Mouse (Mus musculus) small intestine, adult 2 months (tissue): ENCODE measurements around the gene Trim8.

ENCODE experiments used
- CTCF ChIP-seq: fragments of 200-500 bp; IDR thresholded peaks from 2 replicates; pipeline ENCODE4 v1.5.1; 2012; ENCODE audit warnings: low read depth, mild to moderate bottlenecking, control low read depth, inconsistent platforms, low read length, moderate library complexity, mixed read lengths; ENCODE audit not compliant: insufficient replicate concordance, insufficient read length; ENCODE audit errors: extremely low read depth
- POLR2A ChIP-seq: fragments of 200-500 bp; IDR thresholded peaks from 2 replicates; pipeline ENCODE4 v1.6.1; 2012; ENCODE audit warnings: low read depth, mild to moderate bottlenecking, control low read depth, inconsistent platforms, low read length, moderate library complexity

- TF ChIP-seq CTCF = no peak
- no peak for TF ChIP-seq POLR2A
These were observed 17.0 kb upstream of the Trim8 start for GRCm38 (mm10) chr19:46484518-46484917.
